Comparison of ENCODE assay signal across 11 mouse cellular contexts in the genomic region with DNA sequence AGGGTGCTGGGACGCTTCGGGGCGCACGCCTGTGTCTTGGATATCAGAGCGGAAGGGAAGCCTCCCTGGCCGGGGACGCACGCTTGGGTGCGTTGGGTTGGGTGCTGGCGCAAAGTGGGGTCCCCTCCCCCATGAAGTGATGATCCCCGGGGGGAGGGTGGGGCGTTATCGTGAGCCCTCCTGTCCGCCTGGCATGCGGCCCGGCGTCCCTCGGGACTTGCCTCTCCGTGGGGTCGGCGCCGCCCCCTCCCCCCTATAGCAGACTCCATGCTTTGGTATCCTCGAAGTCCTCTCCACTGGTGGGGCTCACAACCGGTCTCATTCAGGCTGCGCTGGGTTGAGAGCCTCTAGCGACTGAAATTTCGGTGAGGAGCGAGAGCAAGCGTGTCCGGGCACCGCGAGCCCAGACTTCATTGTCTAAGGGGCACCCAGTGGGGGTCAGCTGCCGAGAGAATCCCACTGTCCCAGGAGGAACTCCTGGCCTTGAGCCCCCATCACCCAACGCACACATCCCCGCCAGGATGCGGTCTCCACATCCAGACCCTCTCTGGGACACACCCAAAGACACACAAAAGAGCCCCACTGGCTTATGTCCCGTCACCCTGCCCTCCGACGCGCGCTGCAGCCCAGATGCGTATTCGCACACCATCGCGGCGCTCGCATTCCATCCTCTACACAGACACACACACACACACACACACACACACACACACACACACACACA. TPM values are rescaled to one million over a fixed set of nuclear protein-coding genes. Genes with fewer than 3 reads are reported as not detected.
DNase-seq lines count a peak whose midpoint lies in the region; ATAC-seq lines count a peak whose summit lies in the region.
"Had no signal": no experiment of that assay in that cellular context is flagged by ENCODE, and none has a peak within 500 bp of the region (broad histone marks: within the 10 kb centered on the region; RNA-seq: fewer than 3 reads in every experiment).

No protein-coding gene starts in this region.

- peak overlapping the region; percentile 74 for H3K4me2 ChIP-seq in heart, embryonic 14.5 days (ENCODE audit: low read length)
- H3K4me2 ChIP-seq in hindbrain, embryonic 13.5 days, result peak overlapping the region; percentile 58
- H3K4me2 ChIP-seq in midbrain, embryonic 15.5 days, result peak overlapping the region; percentile 58

- 1% methylated on average over 47 of the region's 47 CpGs for WGBS in heart, embryonic 14.5 days
- WGBS in hindbrain, embryonic 13.5 days, result 2% methylated on average over 47 of the region's 47 CpGs
- WGBS in midbrain, embryonic 15.5 days, result under 1% methylated on average over 47 of the region's 47 CpGs

- H3K27me3 ChIP-seq in heart, embryonic 14.5 days (ENCODE audit: control insufficient read depth, insufficient read depth, low read length), result peaks cover 100% of the 10 kb centered on the region
- peaks cover 100% of the 10 kb centered on the region for H3K27me3 ChIP-seq in hindbrain, embryonic 13.5 days
- H3K27me3 ChIP-seq in midbrain, embryonic 15.5 days (replicated peaks), result peaks cover 98% of the 10 kb centered on the region

- no peaks in the 10 kb centered on the region for H3K36me3 ChIP-seq in heart, embryonic 14.5 days (ENCODE audit: control insufficient read depth, insufficient read depth, low read length)
- no peaks in the 10 kb centered on the region for H3K36me3 ChIP-seq in hindbrain, embryonic 13.5 days
- no peaks in the 10 kb centered on the region for H3K36me3 ChIP-seq in midbrain, embryonic 15.5 days (replicated peaks)

- peaks cover 8 to 30% of the 10 kb centered on the region in 2 experiments; a peak in 3 of 4 replicates for H3K4me1 ChIP-seq in heart, embryonic 14.5 days (ENCODE audit: control insufficient read depth in 2 of 2, insufficient read depth in 2 of 2, low read length in 2 of 2)
- H3K4me1 ChIP-seq in hindbrain, embryonic 13.5 days (replicated peaks), result peaks cover 47% of the 10 kb centered on the region
- H3K4me1 ChIP-seq in midbrain, embryonic 15.5 days, result peaks cover 57% of the 10 kb centered on the region

- no peak for DNase-seq in heart, postnatal 4 days
- DNase-seq in NIH3T3 (ENCODE audit: low read depth), result peak; percentile 59
- no peak for DNase-seq in gastrocnemius, postnatal 4 days (ENCODE audit: low spot score in 2 of 2)
- DNase-seq in urinary bladder, adult 18-20 months (ENCODE audit: low spot score in 2 of 2), result no peak
- DNase-seq in spleen, adult 18-20 months, result no peak
- DNase-seq: cerebellum, postnatal 10 days had no signal

- ATAC-seq in heart, embryonic 14.5 days (ENCODE audit: insufficient number of reproducible peaks, insufficient read depth, low FRiP score, low read depth), result no peak
- ATAC-seq in hindbrain, embryonic 13.5 days (ENCODE audit: low FRiP score), result no peak
- ATAC-seq in midbrain, embryonic 15.5 days (replicated peaks), result no peak

- no peaks in the 10 kb centered on the region for H3K9me3 ChIP-seq in heart, embryonic 14.5 days (ENCODE audit: control insufficient read depth, low read length)
- H3K9me3 ChIP-seq in hindbrain, embryonic 13.5 days, result no peaks in the 10 kb centered on the region
- H3K9me3 ChIP-seq in midbrain, embryonic 15.5 days, result no peaks in the 10 kb centered on the region

- H3K27ac ChIP-seq in heart, embryonic 14.5 days (replicated peaks in 1 of 2; ENCODE audit: control insufficient read depth in 1 of 2, insufficient read depth in 1 of 2, low read depth in 2 of 2, low read length in 2 of 2), result no peak overlapping the region
- no peak overlapping the region for H3K27ac ChIP-seq in hindbrain, embryonic 13.5 days
- H3K27ac ChIP-seq in midbrain, embryonic 15.5 days, result no peak overlapping the region

- peak overlapping the region in 1 of 2 experiments; percentile 34; a peak in 2 of 4 replicates for H3K4me3 ChIP-seq in heart, embryonic 14.5 days (ENCODE audit: control insufficient read depth in 1 of 2, insufficient read depth in 1 of 2, low read depth in 1 of 2, low read length in 2 of 2)
- peak overlapping the region; percentile 38 for H3K4me3 ChIP-seq in hindbrain, embryonic 13.5 days
- peak overlapping the region; percentile 34 for H3K4me3 ChIP-seq in midbrain, embryonic 15.5 days

- H3K9ac ChIP-seq in heart, embryonic 14.5 days (ENCODE audit: low read length), result no peak overlapping the region
- no peak overlapping the region; the same call in 1 of the 2 replicates for H3K9ac ChIP-seq in hindbrain, embryonic 13.5 days
- no peak overlapping the region for H3K9ac ChIP-seq in midbrain, embryonic 15.5 days

RNA-seq across cellular contexts. Expression of a gene that starts 0.9 kb away (rescaled TPM):
- 0.42 and 2.0 TPM in 2 replicates for polyA plus RNA-seq in heart, embryonic 14.5 days (2014; fragmentation: Nextera tagmentation; extraction: Ambion mirVana)
- under 1 TPM in 1 of 2 experiments, not detected in 1; 0.55 TPM for total RNA-seq in heart, postnatal 4 days (2021)
- 2.2 and 2.9 TPM in 2 replicates for polyA plus RNA-seq in hindbrain, embryonic 13.5 days (2015; fragmentation: Nextera tagmentation; extraction: Ambion mirVana)
- 2.4 and 2.9 TPM in 2 replicates for polyA plus RNA-seq in midbrain, embryonic 15.5 days (2015; fragmentation: Nextera tagmentation; extraction: Ambion mirVana)
- 1 to 10 TPM; 3.7 to 4.7 TPM for total RNA-seq in gastrocnemius, postnatal 4 days (2021)
- total RNA-seq: megakaryocyte progenitor cell, adult 5-6 weeks had no signal

RNA-seq across cellular contexts. Expression of a gene that starts 6.7 kb away (rescaled TPM):
- polyA plus RNA-seq in heart, embryonic 14.5 days (2014; fragmentation: Nextera tagmentation; extraction: Ambion mirVana), result 0.31 TPM in 1 of 2 replicates, not detected in the other
- not detected for total RNA-seq in heart, postnatal 4 days (2021)
- 78.5 and 78.8 TPM in 2 replicates for polyA plus RNA-seq in hindbrain, embryonic 13.5 days (2015; fragmentation: Nextera tagmentation; extraction: Ambion mirVana)
- 123 and 141 TPM in 2 replicates for polyA plus RNA-seq in midbrain, embryonic 15.5 days (2015; fragmentation: Nextera tagmentation; extraction: Ambion mirVana)
- not detected for total RNA-seq in gastrocnemius, postnatal 4 days (2021)
- total RNA-seq: CH12.LX; megakaryocyte progenitor cell, adult 5-6 weeks had no signal

RNA-seq across cellular contexts. Expression of a gene that starts 12.7 kb away (rescaled TPM):
- 129 and 138 TPM in 2 replicates for polyA plus RNA-seq in heart, embryonic 14.5 days (2014; fragmentation: Nextera tagmentation; extraction: Ambion mirVana)
- 100 to 1,000 TPM in 1 of 2 experiments, 10 to 100 TPM in 1; 96.9 to 109 TPM for total RNA-seq in heart, postnatal 4 days (2021)
- polyA plus RNA-seq in hindbrain, embryonic 13.5 days (2015; fragmentation: Nextera tagmentation; extraction: Ambion mirVana), result 147 and 148 TPM in 2 replicates
- polyA plus RNA-seq in midbrain, embryonic 15.5 days (2015; fragmentation: Nextera tagmentation; extraction: Ambion mirVana), result 164 and 169 TPM in 2 replicates
- total RNA-seq in gastrocnemius, postnatal 4 days (2021), result 100 to 1,000 TPM; 118 to 119 TPM

RNA-seq across cellular contexts. Expression of a gene that starts 16.7 kb away (rescaled TPM):
- polyA plus RNA-seq in heart, embryonic 14.5 days (2014; fragmentation: Nextera tagmentation; extraction: Ambion mirVana), result 900 and 1,040 TPM in 2 replicates
- 1,000 to 10,000 TPM; 1,698 to 1,707 TPM for total RNA-seq in heart, postnatal 4 days (2021)
- polyA plus RNA-seq in hindbrain, embryonic 13.5 days (2015; fragmentation: Nextera tagmentation; extraction: Ambion mirVana), result 715 and 758 TPM in 2 replicates
- polyA plus RNA-seq in midbrain, embryonic 15.5 days (2015; fragmentation: Nextera tagmentation; extraction: Ambion mirVana), result 587 and 620 TPM in 2 replicates
- total RNA-seq in gastrocnemius, postnatal 4 days (2021), result 1,000 to 10,000 TPM; 1,604 to 1,674 TPM

RNA-seq across cellular contexts. Expression of a gene that starts 17.1 kb away (rescaled TPM):
- polyA plus RNA-seq in heart, embryonic 14.5 days (2014; fragmentation: Nextera tagmentation; extraction: Ambion mirVana), result 9.6 and 9.8 TPM in 2 replicates
- total RNA-seq in heart, postnatal 4 days (2021), result 1 to 10 TPM; 8.2 to 9.2 TPM
- 24.3 and 25.8 TPM in 2 replicates for polyA plus RNA-seq in hindbrain, embryonic 13.5 days (2015; fragmentation: Nextera tagmentation; extraction: Ambion mirVana)
- 31.0 and 31.4 TPM in 2 replicates for polyA plus RNA-seq in midbrain, embryonic 15.5 days (2015; fragmentation: Nextera tagmentation; extraction: Ambion mirVana)
- 1 to 10 TPM; 8.1 to 10.0 TPM for total RNA-seq in gastrocnemius, postnatal 4 days (2021)

Comparison
In these comparisons a context has a peak if more than half of its experiments do, and no peak if none do; other contexts are left out.
1. RNA of a gene that starts 6.7 kb away (polyA plus RNA-seq): 123 to 141 TPM in midbrain, embryonic 15.5 days and 78.5 to 78.8 TPM in hindbrain, embryonic 13.5 days; 0.31 TPM in heart, embryonic 14.5 days; every median in the first group is over 10 times any median in the second.
2. Peak in every context shown above with its lines, with median percentiles within 50 percentile points of each other: H3K4me2 ChIP-seq.